Mouse (Mus musculus): ENCODE measurements around the gene Pip4k2a.

GRCm38 (mm10) chr2:18853345-18853744 lies 144.6 kb downstream of the Pip4k2a start:
- TF ChIP-seq CTCF (IDR thresholded peaks at IDR 0.05; ENCODE audit: extremely low read depth, insufficient read depth, insufficient read length, insufficient replicate concordance) (no peak), POLR2A (IDR thresholded peaks at IDR 0.05; ENCODE audit: low read depth, low read length) (no peak)
